In genomic region chr11:61319923-61320567, GRCm38 (mm10) we compare ENCODE assay signal across 1 mouse cellular context.
TF ChIP-seq lines count a peak whose summit lies in the region.

No protein-coding gene starts in this region.

TF ChIP-seq in MEL, 35 proteins besides CTCF, POLR2A, EP300 and RAD21:
- TF ChIP-seq E2F4 (IDR thresholded peaks at IDR 0.05; ENCODE audit: borderline replicate concordance, low read depth, low read length) (no peak), RCOR1 (IDR thresholded peaks at IDR 0.05; ENCODE audit: low read depth, low read length) (no peak; the same call in 1 of the 2 replicates), ETS1 (IDR thresholded peaks at IDR 0.05; ENCODE audit: low read depth, low read length) (peak; percentile 95), POLR2AphosphoS5 (IDR thresholded peaks at IDR 0.05; ENCODE audit: borderline replicate concordance, low read depth, low read length) (no peak), NELFE (IDR thresholded peaks at IDR 0.05; ENCODE audit: low read depth, low read length) (peak; percentile 40), MAZ (IDR thresholded peaks at IDR 0.05; ENCODE audit: low read depth, low read length) (peak; percentile 85), TBP (IDR thresholded peaks at IDR 0.05; ENCODE audit: low read depth, low read length) (peak; percentile 60; the same call in 1 of the 2 replicates), MAX (IDR thresholded peaks at IDR 0.05; ENCODE audit: low read length) (peak; percentile 80), MYB (IDR thresholded peaks at IDR 0.05; ENCODE audit: low read depth, low read length) (no peak), HCFC1 (IDR thresholded peaks at IDR 0.05; ENCODE audit: low read depth, low read length) (peak; percentile 54; the same call in 1 of the 2 replicates), BHLHE40 (IDR thresholded peaks at IDR 0.05; ENCODE audit: borderline replicate concordance, low read depth, low read length) (peak; percentile 95), ZC3H11A (IDR thresholded peaks at IDR 0.05; ENCODE audit: low read depth, low read length) (0 out of 2 replicates have a peak, but pooled peaks have one; percentile 4), POLR2AphosphoS2 (IDR thresholded peaks at IDR 0.05; ENCODE audit: low read length) (peak; percentile 42; the same call in 1 of the 2 replicates), TCF12 (IDR thresholded peaks at IDR 0.05; ENCODE audit: low read depth, low read length) (peak; percentile 81), GABPA (IDR thresholded peaks at IDR 0.05; ENCODE audit: low read depth, low read length) (no peak), MEF2A (IDR thresholded peaks at IDR 0.05; ENCODE audit: extremely low read depth, insufficient replicate concordance, low read depth, low read length, poor library complexity, severe bottlenecking) (no peak), ZMIZ1 (IDR thresholded peaks at IDR 0.05; ENCODE audit: low read depth, low read length) (peak; percentile 73), UBTF (IDR thresholded peaks at IDR 0.05; ENCODE audit: borderline replicate concordance, insufficient read depth, low read depth, low read length) (no peak), ZKSCAN1 (IDR thresholded peaks at IDR 0.05; ENCODE audit: low read depth, low read length) (no peak), CHD2 (IDR thresholded peaks at IDR 0.05; ENCODE audit: low read length) (no peak), MYC (IDR thresholded peaks at IDR 0.05; ENCODE audit: low read depth, low read length) (peak; percentile 76), KAT2A (conservative IDR thresholded peaks at IDR 0.05; ENCODE audit: low read depth, low read length) (no peak), ZNF384 (IDR thresholded peaks at IDR 0.05; ENCODE audit: low read depth, low read length) (peak; percentile 91), USF1 (IDR thresholded peaks at IDR 0.05; ENCODE audit: low read depth, low read length) (peak; percentile 89), ELF1 (IDR thresholded peaks at IDR 0.05; ENCODE audit: low read depth, low read length) (no peak), SMC3 (IDR thresholded peaks at IDR 0.05; ENCODE audit: low read depth, low read length) (no peak), MXI1 (IDR thresholded peaks at IDR 0.05; ENCODE audit: low read depth, low read length) (peak; percentile 66), CHD1 (IDR thresholded peaks at IDR 0.05; ENCODE audit: low read depth, low read length) (0 out of 2 replicates have a peak, but pooled peaks have one; percentile 93), TAL1 (IDR thresholded peaks at IDR 0.05; ENCODE audit: low read length) (peak; percentile 48), JUND (IDR thresholded peaks at IDR 0.05; ENCODE audit: low read depth, low read length) (no peak), NRF1 (IDR thresholded peaks at IDR 0.05; ENCODE audit: insufficient read depth, low read depth, low read length, poor library complexity, severe bottlenecking) (peak; percentile 47; the same call in 1 of the 2 replicates), SIN3A (IDR thresholded peaks at IDR 0.05; ENCODE audit: low read length) (peak; percentile 92), GATA1 (IDR thresholded peaks at IDR 0.05; ENCODE audit: low read depth, low read length) (peak; percentile 65), MAFK (IDR thresholded peaks at IDR 0.05; ENCODE audit: borderline replicate concordance, low read depth, low read length) (no peak), USF2 (IDR thresholded peaks at IDR 0.05; ENCODE audit: borderline replicate concordance in 1 of 2, insufficient read depth in 1 of 2, low read depth in 1 of 2, low read length in 2 of 2) (peak in 1 of 2 experiments; percentile 59; a peak in 1 of 4 replicates)
